Mouse (Mus musculus) small intestine, adult 2 months (tissue): ENCODE measurements around the gene Slc35e3.

Source experiments
- CTCF ChIP-seq: fragments of 200-500 bp; IDR thresholded peaks from 2 replicates; pipeline ENCODE4 v1.5.1; 2012; ENCODE audit warnings: low read depth, mild to moderate bottlenecking, control low read depth, inconsistent platforms, low read length, moderate library complexity, mixed read lengths; ENCODE audit not compliant: insufficient replicate concordance, insufficient read length; ENCODE audit errors: extremely low read depth
- POLR2A ChIP-seq: fragments of 200-500 bp; IDR thresholded peaks from 2 replicates; pipeline ENCODE4 v1.6.1; 2012; ENCODE audit warnings: low read depth, mild to moderate bottlenecking, control low read depth, inconsistent platforms, low read length, moderate library complexity

DNA sequence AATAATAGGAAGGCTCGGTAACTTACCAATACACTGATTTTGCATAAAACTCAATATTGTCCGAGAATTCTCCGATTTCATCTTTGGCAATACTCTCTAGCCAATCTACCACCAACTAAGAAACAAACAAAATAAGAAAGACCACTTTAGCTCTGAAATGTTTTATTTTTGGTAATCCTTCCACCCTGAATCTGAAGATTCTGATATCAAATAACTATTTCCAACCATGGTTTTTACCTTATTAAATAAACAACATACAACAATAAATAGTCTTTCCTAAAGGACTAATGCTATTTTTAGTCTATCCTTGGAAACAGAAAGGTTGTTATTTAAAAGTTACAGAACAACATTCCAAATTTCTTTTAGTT is 30.9 kb upstream of the Slc35e3 start:
- no peak for TF ChIP-seq POLR2A
- TF ChIP-seq CTCF, result no peak
